Mouse (Mus musculus) heart, adult 2 months (tissue): ENCODE measurements around the gene Nudt4. TPM values are rescaled to one million over a fixed set of nuclear protein-coding genes. Genes with fewer than 3 reads are reported as not detected.

ENCODE experiments used
- DNase-seq, 2 experiments: peaks; one replicate each; pipeline ENCODE4 v3.0.0; 2021
- H3K27ac ChIP-seq: fragments of 200-600 bp; 2 replicates; pipeline ENCODE4 v1.8.1; 2022
- H3K27me3 ChIP-seq: fragments of 200-500 bp; 2 replicates; pipeline ENCODE4 v1.6.1; 2012; ENCODE audit warnings: mild to moderate bottlenecking, low read length, inconsistent platforms, mixed read lengths; ENCODE audit not compliant: control insufficient read depth, insufficient read depth
- H3K36me3 ChIP-seq: fragments of 200-500 bp; 2 replicates; pipeline ENCODE4 v1.6.1; 2012; ENCODE audit warnings: low read length, inconsistent platforms; ENCODE audit not compliant: control insufficient read depth, insufficient read depth
- H3K4me1 ChIP-seq: fragments of 200-500 bp; 2 replicates; pipeline ENCODE4 v1.6.1; 2011; ENCODE audit warnings: low read length; ENCODE audit not compliant: control insufficient read depth, insufficient read depth
- H3K4me3 ChIP-seq: fragments of 200-600 bp; 2 replicates; pipeline ENCODE4 v1.8.1; 2022
- H3K79me2 ChIP-seq: fragments of 200-500 bp; replicated peaks from 2 replicates; pipeline ENCODE4 v1.6.1; 2012; ENCODE audit warnings: mild to moderate bottlenecking, inconsistent platforms, low read length, moderate library complexity, mixed read lengths; ENCODE audit not compliant: control insufficient read depth, insufficient read depth
- H3K9ac ChIP-seq: fragments of 200-500 bp; 2 replicates; pipeline ENCODE4 v1.6.1; 2012; ENCODE audit warnings: low read depth, mild to moderate bottlenecking, control low read depth, inconsistent platforms, low read length, mixed read lengths
- CTCF ChIP-seq: fragments of 200-600 bp; IDR thresholded peaks from 2 replicates; pipeline ENCODE4 v1.8.1; 2022; ENCODE audit warnings: antibody characterized with exemption, mild to moderate bottlenecking, moderate library complexity
- EP300 ChIP-seq: fragments of 200-500 bp; IDR thresholded peaks from 2 replicates; pipeline ENCODE4 v1.6.1; 2011; ENCODE audit warnings: low read depth, low read length, control low read depth; ENCODE audit not compliant: insufficient read depth
- POLR2A ChIP-seq: fragments of 200-500 bp; IDR thresholded peaks from 2 replicates; pipeline ENCODE4 v1.6.1; 2011; ENCODE audit warnings: mild to moderate bottlenecking, low read depth, low read length, control low read depth; ENCODE audit not compliant: insufficient read depth
- WGBS: fragments of 180-500 bp; shearing (Covaris S2); methylation state at CpG from one replicate; pipeline ENCODE4 v1.1.7; 2018; 5-methylcytosine and 5-hydroxymethylcytosine counted together
- intact Hi-C: fragments of 180-260 bp; cut with DNase I; formaldehyde crosslinking; loops from one replicate; pipeline ENCODE4 v1.15.1; 2025
- polyA plus RNA-seq: library from polyadenylated mRNA; depleted of rRNA; stranded (reverse); fragments of >200 nt; gene quantifications from 2 replicates; pipeline ENCODE4 v1.2.3, GENCODE M21; 2012
- total RNA-seq, 2 experiments: library from RNA; stranded (reverse); gene quantifications; 2 replicates each; pipeline ENCODE4 v1.2.3; 2021

Nudt4 gene
- total and polyA plus RNA-seq, 3 experiments, result 48.8 to 349 (median 328) TPM

DNA sequence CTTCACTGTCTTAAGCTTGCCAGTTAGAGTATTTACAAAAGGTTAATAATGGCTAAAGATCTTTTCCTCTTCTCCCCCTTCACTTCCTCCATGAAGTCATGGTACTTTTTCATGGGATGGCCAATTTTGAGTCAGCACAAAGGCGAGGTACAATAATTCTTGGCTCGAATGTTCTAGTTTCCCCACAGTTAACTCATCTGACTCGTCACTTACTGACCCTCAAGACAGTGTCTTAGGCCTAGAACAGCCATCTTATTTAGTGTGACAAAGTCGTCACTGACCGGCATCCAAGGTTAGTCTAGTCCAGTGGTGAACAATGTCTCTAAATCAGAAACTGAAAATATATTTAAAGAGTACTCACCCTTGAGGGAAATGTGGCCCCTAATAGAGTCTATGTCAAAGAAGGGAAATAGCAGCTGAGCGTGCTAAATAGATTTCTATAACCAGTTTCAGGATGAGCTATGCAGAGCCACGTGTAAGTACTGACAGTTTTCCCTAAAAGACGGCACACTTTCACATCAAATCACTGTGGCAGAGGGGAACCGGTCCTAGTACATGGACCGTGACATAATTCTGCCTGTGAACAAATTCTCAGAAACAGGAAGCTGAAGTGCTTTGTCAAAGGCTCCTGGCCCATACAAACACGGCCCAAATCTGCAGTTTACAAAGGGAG, 15.7 kb downstream of the Nudt4 start:
- DNase-seq, result peak in 1 of 2 experiments; percentile 6
- Histone ChIP-seq H3K27me3 (no peaks in the 10 kb centered on the region), H3K4me3 (no peak overlapping the region), H3K9ac (no peak overlapping the region), H3K27ac (peak overlapping the region; percentile 23), H3K79me2 (no peaks in the 10 kb centered on the region), H3K4me1 (peaks cover 2% of the 10 kb centered on the region), H3K36me3 (peaks cover 27% of the 10 kb centered on the region)
- WGBS, result 47% methylated on average over 11 of the region's 11 CpGs
- TF ChIP-seq POLR2A (no peak), CTCF (no peak), EP300 (no peak)
- intact Hi-C loops, result loop anchor here (5.0 kb wide), 1 partner anchor 46 kb away; the partner anchor contains the start of gene Mrpl42

DNA sequence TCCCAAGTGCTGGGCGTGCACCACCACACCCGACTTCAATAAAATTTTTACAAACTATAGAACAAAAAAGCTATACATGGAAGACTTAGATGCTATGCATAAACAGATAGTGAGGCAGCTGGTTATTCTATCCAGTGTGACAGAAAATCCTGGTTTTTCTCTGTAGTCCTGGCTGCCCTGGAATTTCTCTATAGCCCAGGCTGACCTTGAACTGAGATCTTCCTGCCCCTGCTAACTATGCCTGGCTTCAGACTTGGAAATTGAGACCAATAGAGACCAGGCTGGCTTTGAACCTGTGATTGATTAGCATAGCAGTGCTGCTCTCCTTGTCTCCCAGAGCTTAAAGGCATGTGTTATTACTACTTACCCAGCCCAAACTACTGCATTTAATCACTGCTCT, 17.8 kb downstream of the Nudt4 start:
- Histone ChIP-seq H3K4me1 (no peaks in the 10 kb centered on the region; the same call in 1 of the 2 replicates), H3K27me3 (no peaks in the 10 kb centered on the region), H3K4me3 (no peak overlapping the region), H3K79me2 (no peaks in the 10 kb centered on the region), H3K27ac (no peak overlapping the region), H3K36me3 (peaks cover 31% of the 10 kb centered on the region), H3K9ac (no peak overlapping the region)
- peak in 1 of 2 experiments; percentile 10 for DNase-seq
- intact Hi-C loops, result loop anchor here (5.0 kb wide), 1 partner anchor 44 kb away; the partner anchor contains the start of gene Mrpl42
- 93% methylated on average over 2 of the region's 2 CpGs for WGBS
- TF ChIP-seq CTCF (no peak), POLR2A (no peak), EP300 (no peak)

DNA sequence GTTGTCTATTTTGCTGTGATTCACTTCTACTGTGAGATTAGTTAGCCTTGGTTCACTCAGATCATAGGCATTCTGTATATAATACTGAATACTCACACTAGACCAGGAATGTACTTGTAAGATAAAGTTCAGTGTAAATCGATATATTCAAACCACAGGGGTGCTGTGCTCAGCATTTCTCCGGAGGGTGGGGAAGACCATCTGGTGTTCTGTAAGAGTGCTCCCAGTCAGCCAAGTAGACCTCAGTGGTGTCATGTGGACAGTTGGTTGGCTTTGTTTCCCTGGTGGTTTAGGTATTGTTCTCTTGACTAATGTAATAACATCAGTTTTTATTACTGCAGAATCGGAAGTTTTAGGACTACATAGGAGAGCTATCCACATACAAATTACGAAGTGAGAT, 18.9 kb downstream of the Nudt4 start:
- H3K27me3 ChIP-seq, result no peaks in the 10 kb centered on the region
- intact Hi-C loops, result loop anchor here (5.0 kb wide), 1 partner anchor 43 kb away; the partner anchor contains the start of gene Mrpl42
- H3K27ac ChIP-seq, result no peak overlapping the region
- H3K79me2 ChIP-seq, result no peaks in the 10 kb centered on the region
- H3K36me3 ChIP-seq, result peaks cover 28% of the 10 kb centered on the region
- H3K4me3 ChIP-seq, result no peak overlapping the region
- TF ChIP-seq CTCF (no peak), POLR2A (no peak), EP300 (no peak)
- peak in 1 of 2 experiments; percentile 8 for DNase-seq
- H3K4me1 ChIP-seq, result no peaks in the 10 kb centered on the region; the same call in 1 of the 2 replicates
- 61% methylated on average over 4 of the region's 4 CpGs for WGBS
- no peak overlapping the region for H3K9ac ChIP-seq

DNA sequence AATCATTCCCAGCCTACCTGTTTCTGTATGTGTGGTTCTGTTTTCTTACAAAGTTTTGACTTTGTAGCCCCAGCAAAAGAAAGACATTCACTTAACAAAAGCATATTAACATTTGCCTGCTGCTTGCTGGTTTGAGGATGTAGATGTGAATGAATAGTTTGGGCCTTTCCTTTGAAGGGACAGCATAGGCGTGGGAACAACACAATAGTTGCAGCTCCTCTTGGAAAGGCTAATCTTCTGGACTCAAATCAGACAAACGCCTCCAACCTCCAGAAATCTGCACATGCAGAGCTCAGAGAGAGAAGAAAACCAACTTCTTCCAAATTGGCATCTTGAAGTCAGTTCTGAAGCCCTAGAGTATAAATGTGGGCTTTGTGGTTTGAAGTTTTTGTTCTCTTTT, 19.3 kb downstream of the Nudt4 start:
- DNase-seq, result peak in 1 of 2 experiments; percentile 5
- intact Hi-C loops, result loop anchor here (5.0 kb wide), 1 partner anchor 42 kb away; the partner anchor contains the start of gene Mrpl42
- Histone ChIP-seq H3K4me3 (no peak overlapping the region), H3K4me1 (no peaks in the 10 kb centered on the region; the same call in 1 of the 2 replicates), H3K36me3 (peaks cover 30% of the 10 kb centered on the region), H3K79me2 (no peaks in the 10 kb centered on the region), H3K9ac (no peak overlapping the region), H3K27me3 (no peaks in the 10 kb centered on the region), H3K27ac (no peak overlapping the region)
- TF ChIP-seq CTCF (no peak), EP300 (no peak), POLR2A (no peak)
- WGBS, result 50% methylated on average over 2 of the region's 2 CpGs

DNA sequence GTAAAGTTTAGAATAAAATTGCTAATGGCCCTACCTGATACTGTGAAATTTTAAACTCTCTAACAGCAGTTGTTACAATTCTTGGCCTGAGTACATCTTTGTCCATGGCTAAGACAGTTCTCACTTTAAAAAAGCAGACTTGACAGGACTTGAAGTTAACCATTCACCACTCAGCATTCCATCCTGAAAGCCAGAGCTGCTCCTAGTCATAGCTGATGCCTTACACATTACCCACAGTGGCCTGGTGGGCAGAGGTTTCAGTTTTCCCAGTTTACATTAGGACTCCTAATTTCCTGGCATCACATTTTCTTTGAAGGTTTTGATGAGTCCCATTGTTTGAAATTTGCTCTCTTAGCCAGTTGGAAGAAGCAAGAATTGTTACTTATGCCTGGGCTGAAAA, 19.9 kb downstream of the Nudt4 start:
- DNase-seq, result no peak
- Histone ChIP-seq H3K27ac (no peak overlapping the region), H3K4me3 (no peak overlapping the region), H3K9ac (no peak overlapping the region), H3K27me3 (no peaks in the 10 kb centered on the region), H3K4me1 (no peaks in the 10 kb centered on the region; the same call in 1 of the 2 replicates), H3K36me3 (peaks cover 32% of the 10 kb centered on the region), H3K79me2 (peaks cover 2% of the 10 kb centered on the region)
- no peak for TF ChIP-seq EP300
- TF ChIP-seq CTCF, result no peak
- TF ChIP-seq POLR2A, result no peak
- intact Hi-C loops, result no loop called here

DNA sequence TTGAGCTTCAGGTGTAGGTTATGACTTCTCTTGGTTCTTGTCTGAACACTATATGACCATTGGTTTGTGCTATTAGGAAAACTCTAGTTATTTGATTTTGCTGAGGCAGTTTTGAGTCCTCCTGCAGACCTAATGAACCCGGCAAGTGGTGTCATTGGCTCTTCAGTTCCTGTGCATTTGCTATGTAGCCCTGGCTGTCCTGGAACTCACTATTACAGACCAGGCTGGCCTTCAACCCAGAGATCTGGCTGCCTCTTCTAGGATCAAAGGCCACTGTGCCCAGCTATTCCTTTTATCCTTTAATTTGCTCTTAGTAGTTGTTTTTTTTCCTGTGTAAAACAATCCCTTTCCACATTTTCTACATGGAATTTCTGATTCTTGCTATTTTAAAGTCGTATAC, 20.6 kb downstream of the Nudt4 start:
- Histone ChIP-seq H3K9ac (no peak overlapping the region), H3K27me3 (no peaks in the 10 kb centered on the region), H3K4me1 (no peaks in the 10 kb centered on the region; the same call in 1 of the 2 replicates), H3K27ac (no peak overlapping the region), H3K4me3 (no peak overlapping the region), H3K36me3 (peaks cover 34% of the 10 kb centered on the region), H3K79me2 (peaks cover 2% of the 10 kb centered on the region)
- DNase-seq, result no peak
- no peak for TF ChIP-seq CTCF
- TF ChIP-seq POLR2A, result no peak
- 78% methylated on average over 2 of the region's 2 CpGs for WGBS
- intact Hi-C loops, result no loop called here
